Mouse (Mus musculus) kidney, adult 11 months (tissue): ENCODE results near the gene Ehmt2.
"Not testable (repeated sequence)": the region's sequence is repeated elsewhere in the genome, so short reads cannot be mapped to it uniquely, and the experiment has no call there.

Source experiments
- DNase-seq: peaks from one replicate; pipeline ENCODE4 v3.0.0; 2022

The Ehmt2 gene

DNA sequence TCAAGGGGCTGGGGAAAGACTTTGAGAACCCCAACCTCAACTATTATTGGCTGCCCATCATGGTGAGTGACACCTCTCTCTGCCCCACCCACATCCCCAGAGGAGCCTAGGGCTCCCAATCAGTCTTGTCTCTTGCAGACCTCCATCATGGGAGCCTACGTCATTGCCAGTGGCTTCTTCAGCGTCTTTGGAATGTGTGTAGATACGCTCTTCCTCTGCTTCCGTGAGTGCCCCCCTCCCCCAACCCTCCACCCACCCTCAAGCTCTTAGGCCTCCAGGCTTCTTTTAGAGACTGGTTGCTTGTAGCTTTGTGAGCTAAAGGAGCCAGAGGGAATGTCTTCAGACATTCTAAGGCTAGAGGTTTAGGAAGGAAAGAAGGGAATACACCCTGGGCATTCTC is 30.6 kb downstream of the Ehmt2 start:
- DNase-seq: no peak

DNA sequence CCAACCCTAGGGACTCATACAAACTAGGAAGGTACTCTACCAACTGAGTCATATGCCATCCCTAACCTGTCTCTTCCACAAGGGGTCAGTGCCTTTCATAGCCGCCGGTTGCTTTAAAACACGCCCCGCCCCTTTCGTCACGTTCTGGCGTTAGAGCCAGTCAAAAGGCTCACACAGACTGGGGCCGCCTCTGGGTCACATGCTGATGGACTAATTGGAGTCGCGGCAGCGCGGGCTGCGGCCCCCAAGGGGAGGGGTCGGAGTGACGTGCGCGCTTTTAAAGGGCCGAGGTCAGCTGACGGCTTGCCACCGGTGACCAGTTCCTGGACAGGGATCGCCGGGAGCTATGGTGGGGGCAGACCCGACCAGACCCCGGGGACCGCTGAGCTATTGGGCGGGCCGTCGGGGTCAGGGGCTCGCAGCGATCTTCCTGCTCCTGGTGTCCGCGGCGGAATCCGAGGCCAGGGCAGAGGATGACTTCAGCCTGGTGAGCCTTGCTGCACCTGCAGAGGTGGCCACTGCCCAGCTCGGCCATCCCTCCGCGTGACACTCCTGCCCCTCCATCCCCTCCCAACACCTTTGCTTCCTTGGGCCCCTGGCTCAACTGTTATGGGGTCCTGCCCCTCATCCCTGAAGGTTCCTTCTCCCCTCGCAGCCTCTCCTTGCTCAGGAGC is 32.9 kb downstream of the Ehmt2 start, which contains the start of gene Neu1:
Gene Neu1, plus strand, starts transcription at position 193 of the 674 bp plus-strand sequence.
- peak; percentile 99 for DNase-seq

DNA sequence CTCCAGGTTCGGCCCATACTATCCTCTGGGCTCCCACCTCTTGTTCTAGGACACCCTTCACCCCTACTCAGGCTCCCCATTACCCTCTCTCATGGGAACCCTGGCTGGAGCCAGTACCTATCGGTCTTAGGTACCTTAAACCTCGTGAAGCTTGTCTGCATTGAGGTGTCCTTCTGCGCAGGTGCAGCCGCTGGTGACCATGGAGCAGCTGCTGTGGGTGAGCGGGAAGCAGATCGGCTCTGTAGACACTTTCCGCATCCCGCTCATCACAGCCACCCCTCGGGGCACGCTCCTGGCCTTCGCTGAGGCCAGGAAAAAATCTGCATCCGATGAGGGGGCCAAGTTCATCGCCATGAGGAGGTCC is 33.4 kb downstream of the Ehmt2 start:
- no peak for DNase-seq

DNA sequence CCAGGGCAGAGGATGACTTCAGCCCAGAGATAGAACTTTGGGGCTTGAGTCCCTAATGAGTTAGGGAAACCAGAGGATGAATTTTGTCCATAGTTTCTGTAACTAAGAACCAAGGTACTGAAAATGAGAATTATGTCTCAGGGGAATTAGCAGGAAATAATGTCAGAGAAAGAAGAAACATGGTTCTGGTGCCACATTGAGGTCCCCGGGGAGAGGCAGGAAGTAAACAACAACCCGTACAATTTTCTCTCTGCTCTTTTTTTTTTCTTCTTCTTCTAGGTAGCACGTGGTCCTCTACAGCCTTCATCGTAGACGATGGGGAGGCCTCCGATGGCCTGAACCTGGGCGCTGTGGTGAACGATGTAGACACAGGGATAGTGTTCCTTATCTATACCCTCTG is 34.0 kb downstream of the Ehmt2 start:
- no peak for DNase-seq

DNA sequence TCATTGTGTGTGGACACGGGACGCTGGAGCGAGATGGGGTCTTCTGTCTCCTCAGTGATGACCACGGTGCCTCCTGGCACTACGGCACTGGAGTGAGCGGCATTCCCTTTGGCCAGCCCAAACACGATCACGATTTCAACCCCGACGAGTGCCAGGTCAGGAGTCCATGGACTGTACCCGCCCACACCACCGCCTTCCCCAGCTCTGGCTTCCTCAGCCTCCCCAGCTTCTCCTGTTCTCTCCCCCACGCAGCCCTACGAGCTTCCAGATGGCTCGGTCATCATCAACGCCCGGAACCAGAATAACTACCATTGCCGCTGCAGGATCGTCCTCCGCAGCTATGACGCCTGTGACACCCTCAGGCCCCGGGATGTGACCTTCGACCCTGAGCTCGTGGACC is 35.8 kb downstream of the Ehmt2 start:
- DNase-seq: peak; percentile 75

DNA sequence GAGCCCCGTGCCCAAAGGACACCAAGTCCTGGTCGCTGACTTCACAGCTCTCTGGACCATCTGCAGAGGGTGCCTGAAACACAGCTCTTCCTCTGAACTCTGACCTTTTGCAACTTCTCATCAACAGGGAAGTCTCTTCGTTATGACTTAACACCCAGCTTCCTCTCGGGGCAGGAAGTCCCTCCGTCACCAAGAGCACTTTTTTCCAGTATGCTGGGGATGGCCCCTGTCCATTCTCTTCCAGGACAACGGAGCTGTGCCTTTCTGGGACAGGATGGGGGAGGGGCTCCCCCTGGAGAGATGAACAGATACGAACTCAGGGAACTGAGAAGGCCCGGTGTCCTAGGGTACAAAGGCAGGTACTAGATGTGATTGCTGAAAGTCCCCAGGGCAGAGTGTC is 36.6 kb downstream of the Ehmt2 start:
- DNase-seq: no peak

DNA sequence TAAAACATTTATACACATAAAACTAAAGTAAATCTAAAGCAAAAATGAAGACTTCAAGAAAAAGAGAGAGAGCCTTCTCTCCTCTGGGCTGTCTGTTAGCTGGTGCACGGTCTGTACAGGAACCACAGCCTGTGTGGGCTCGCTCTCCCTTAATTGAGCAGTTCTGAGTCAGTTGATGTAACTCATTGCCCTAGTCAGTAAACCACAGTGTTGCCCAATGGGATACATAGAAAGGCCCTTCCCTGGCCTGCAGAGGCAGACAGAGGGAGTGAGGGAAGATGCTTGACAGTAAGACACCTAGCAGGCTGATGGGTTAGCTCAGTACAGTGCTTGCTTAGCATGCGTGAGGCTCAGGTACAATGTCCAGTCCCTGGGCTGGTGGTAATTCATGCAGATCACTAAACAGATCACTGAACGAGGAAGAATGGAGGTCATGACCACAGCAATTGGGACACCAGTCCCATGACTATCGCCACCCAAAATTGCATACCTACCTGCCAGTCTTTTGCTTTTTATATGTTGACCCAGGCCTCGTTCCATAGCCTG is 39.8 kb downstream of the Ehmt2 start:
- DNase-seq: peak; percentile 83

DNA sequence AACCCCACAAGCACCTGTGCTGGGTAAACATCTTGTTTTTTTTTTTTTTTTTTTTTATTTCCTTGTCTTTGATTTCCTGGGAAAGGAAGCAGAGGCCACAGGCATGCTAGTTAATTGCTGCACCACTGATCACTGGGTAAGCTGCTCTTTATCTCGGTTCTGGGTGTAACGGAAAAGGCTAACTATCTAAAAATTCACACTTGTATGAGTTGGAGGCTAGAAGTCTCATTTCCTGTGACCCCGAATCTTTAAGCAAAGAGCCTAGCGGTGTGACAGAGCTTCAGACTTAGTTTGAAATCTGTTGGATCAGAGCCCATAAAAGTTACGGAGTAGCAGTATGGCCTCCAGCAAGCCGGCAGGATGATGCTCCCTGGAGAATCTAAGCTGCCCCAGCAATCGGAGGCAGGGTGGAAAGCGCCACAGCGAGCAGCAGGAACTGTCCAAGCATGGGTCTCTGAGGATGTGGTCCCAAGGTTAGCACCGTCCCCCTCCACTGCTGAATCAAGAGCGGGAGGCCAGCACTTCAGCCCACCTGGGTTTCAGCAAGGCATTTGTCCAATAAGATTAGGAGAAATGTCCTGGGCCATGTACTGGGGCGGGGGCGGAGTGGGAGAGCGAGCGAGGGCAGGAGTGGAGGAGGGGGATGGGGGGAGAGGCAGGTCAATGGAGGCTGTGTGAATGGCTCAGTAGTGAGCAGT is 43.2 kb downstream of the Ehmt2 start:
- DNase-seq: no peak

DNA sequence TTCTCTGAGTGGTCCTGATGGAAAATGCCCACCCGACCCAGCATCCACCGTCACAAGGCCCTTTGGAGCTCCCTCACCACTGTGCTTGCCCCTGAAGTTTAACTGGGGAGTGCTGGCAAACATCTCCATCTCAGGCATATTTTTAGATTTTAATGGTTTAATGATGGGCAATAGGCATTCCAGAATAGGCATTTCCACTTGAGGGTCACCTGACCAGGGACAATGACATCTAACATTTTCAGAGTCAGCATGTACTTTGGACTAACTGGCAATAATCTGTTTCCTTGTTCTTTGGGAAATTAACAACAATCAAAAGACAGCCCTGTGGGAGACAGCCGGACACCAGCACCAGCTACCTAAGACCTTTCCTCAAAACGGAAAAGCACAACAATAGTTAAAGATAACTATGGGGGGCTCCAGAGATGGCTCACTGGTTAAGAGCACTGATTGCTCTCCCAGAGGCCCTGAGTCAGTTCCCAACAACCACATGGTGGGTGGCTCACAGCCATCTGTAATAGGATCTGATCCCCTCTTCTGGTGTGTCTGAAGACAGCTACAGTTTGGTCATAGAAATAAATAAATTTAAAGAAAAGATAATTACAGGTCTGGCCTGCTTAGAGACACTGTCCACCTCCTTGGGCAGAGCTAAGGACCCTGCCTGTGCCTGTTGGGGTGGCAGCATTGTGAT is 45.0 kb downstream of the Ehmt2 start:
- DNase-seq: peak; percentile 51

DNA sequence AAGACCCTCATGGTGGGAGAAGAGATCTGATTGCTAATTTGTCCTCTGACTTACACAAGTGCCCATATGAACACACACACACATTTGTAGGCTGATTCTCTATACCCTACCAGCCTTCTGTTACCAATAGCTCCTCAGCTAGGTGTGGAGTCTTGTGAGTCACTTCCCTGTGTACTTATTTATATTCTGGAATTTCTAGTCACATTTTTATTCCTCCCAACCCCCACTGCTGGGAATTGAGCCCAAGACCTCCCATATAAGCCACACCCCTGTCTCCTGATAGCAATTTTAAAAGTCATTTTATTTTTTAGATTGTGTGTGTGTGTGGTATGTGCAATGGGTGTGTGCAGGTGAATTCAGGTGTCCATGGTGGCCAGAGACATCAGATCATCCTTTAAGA is 46.1 kb downstream of the Ehmt2 start:
- peak; percentile 47 for DNase-seq

DNA sequence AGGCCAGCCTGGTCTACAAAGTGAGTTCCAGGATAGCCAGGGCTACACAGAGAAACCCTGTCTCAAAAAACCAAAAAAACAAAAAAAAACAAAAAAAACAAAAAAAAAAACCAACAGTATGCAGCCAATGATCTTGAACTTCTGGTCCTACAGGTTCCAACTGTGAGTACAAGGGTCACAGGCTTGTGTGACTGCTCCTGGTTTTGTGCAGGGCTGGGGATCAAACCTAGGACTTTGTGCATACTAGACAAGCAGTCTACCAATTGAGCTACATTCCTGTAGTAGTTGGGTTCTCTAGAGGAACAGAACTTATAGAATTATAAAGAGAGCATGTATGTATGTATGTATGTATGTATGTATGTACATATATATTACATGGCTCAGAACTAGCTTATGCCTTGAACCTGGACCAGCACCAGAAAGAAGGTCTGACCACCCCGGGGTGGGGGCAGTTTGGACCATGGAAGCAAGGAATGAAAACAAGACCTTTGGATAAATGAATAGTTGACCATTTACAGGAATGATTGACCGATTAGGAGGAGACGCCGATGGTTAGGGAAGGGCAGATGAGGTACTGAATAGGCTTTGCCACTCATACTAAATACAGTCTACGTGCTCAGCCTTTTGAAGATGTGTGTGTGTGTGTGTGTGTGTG is 48.3 kb downstream of the Ehmt2 start:
- DNase-seq: peak; percentile 77

DNA sequence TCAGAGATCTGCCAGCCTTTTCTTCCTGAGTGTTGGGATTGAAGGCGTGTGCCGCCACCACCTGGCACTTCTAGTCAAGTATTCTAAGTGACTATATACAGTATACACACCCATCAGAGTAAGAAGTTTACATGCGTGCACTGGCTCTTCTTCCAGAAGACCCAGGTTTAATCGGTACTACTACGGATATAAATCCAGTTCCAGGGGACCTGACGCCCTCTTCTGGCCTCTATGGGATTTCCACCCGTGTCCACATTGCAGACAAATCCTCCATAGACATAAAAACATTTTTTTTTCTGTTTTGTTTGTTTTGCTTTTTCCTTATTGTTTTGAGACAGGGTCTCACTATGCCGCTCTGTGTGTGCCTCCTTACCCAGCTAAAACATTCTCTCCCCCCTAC is 49.3 kb downstream of the Ehmt2 start:
- DNase-seq: peak; percentile 58

DNA sequence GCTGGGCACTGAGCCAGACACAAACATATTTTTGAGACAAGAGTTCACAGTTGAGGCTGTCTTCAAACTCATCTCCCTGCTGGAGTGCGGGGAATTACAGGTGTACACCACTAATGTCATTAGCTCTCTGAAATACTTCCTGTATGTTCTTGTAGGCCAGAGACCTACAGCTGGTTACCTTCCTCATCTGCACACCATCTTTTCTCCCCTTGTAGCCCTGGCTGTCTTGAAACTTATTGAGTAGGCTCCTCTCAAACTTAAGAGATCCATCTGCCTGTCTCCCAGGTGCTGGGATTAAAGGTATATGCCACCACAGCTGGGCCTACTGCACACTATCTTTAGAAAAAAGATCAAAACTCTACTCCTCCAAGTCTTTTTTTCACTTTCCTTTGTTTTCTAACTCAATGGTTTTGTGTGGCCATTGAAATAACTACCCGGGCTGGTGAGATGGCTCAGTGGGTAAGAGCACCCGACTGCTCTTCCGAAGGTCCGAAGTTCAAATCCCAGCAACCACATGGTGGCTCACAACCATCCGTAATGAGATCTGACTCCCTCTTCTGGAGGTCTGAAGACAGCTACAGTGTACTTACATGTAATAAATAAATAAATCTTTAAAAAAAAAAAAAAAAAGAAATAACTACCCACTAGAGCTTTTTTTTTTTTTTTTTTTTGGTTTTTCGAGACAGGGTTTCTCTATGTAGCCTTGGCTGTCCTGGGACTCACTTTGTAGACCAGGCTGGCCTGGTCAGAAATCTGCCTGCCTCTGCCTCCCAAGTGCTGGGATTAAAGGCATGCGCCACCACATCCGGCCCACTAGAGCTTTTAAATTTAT is 50.7 kb downstream of the Ehmt2 start:
- DNase-seq: not testable (repeated sequence)

DNA sequence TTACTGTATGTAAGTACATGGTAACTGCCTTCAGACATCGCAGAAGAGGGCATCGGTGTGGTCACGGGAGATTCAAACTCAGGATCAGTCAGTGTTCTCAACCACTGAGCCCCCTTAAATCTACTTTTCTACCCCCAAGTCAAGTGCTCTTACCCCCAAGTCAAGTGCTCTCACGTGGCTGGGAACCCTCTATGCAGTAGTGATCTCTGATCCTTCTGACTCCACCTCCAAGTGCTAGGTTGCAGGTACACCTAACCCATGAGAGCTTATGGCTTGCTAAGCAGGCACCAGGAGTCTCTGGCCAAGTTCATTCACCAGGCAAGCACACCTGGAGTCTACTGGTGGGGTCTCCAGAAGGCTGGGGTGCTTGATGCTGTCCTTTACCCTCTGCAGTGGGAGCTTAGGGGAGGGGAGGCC is 51.3 kb downstream of the Ehmt2 start:
- no peak for DNase-seq

DNA sequence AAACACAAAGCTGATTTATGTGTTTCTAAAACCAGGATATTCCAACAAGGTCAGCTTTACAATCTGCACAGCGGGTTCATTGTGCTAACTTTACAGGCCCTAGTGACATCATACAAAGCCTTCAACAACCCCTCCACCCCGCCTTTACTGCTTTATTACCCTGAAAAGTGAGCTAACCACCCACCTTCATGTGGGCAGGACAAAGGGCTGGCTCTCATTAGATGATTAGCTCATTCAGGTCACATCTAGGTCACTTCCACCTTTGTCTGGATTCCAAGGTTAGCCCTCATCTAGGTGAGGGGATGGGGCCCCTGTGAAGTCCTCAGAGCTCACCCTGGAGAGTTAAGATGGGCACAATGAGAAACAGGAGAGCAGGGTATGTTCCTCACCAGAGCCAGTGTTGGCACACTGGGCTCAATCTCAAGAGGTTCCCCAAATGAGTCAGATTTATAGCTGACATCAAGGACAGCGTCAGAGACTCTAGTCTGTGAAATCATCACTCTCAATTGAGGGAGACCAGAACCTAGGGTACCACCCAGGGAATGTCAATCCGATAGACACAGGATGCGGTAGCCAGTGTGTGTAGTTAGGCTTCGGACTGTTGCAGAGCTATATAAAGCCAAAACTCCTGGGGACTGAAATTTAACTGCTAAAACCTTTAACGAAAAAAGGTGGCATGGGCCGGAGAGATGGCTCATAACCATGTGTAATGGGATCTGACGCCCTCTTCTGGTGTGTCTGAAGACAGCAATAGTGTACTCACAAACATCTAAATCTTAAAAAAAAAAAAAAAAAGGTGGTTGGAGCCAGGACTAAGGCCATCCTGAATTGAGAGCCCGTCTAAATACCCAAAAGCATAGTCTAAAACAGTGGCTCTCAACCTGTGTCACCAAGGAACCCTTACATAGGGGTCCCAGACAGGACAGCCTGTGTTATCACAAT is 52.5 kb downstream of the Ehmt2 start:
- DNase-seq: no peak

DNA sequence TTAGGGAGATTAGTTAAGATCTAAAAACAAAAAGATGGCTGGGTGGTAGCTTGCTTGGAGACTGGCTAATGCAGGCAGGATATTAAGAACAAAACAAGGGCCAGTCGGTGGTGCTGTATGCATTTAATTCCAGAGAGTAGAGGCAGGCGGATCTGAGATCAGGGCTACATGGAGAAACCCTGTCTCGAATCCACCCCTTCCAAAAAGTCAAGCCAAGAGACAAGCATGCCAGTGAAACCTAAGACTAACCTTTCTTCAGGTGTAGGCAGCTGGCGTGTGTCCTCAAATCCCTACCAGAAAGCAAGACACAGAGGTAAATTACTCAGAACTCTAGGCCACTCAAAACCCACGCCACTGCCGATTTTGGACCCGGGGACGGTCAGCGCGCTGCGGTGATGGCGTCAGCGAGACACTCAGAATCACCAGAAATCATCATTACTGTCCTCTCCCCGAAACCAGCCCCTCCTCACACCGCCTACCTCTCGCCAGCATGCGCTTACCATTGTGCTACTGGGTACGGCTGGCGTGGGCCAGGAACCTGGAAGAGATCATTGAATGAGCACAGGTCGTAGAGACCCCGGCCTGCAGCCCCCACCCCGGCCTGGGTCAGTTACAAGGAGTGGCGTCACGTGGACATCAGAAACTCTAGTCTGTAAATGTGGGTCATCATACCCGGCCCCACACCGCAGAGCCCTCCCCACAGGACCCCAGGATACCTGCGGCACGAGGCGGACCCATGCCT is 53.5 kb downstream of the Ehmt2 start:
- no peak for DNase-seq

DNA sequence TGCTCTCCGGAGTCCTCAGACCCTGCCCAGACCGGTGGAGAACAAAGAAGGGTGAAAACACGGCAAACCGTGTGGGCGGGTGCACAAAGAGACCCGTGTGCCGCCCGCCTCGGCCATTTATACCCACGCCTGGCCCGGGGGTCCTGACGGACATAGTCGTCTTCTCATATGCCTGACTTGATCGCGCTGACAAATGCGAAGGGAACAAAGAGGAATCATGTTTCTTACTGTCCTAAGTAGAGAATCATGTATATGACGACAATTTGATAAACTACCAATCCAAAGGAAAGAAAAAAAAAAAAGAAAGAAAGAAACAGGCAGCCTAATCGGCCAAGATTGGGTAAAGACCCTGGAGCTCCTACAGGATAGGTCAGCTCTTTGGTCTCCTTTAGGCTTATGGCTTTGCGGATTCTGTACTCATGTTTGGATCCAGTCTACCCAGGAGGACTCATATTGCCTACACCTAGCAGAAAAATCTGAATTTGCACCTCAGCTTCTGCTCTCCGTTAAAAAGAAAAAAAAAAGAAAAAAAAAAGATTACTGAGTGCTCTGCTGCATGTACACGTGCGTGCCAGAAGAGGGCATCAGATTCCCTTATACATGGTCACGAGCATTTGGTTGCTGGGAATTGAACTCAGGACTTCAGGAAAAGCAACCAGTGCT is 54.2 kb downstream of the Ehmt2 start:
- DNase-seq: peak; percentile 71

DNA sequence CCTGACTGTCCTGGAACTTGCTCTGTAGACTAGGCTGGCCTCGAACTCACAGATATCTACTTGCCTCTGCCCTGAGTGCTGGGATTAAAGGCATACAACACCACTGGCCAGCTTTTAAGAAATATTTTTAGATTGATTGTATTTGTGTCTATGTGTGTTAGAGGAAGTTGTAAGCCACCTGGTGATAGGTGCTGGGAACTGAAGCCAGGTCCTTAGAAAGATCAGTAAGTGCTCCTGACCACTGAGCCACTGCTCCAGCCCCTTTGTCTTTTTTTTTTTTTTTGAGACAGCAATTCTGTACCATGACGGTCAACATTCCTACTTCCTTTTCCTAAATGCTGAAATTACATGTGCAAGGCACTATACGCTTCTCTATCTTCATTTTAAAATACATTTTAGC is 55.0 kb downstream of the Ehmt2 start:
- no peak for DNase-seq

DNA sequence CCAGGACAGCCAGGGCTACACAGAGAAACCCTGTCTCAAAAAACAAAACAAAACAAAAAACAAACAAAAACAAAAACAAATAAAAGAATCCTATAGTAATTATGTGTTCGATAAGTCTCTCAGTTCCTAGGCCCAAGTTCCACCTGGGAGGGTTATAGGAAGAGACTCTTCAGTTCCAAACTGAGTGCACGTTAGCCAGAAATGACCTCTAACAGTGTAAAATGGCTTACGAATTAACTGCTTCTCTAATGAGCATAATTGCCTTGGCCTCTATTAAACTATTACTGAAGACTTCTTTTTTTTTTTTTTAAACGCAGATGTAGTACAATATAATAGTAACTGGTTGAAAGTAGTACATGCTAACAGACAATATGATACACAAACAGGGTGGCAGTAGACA is 55.6 kb downstream of the Ehmt2 start:
- DNase-seq: peak; percentile 34

DNA sequence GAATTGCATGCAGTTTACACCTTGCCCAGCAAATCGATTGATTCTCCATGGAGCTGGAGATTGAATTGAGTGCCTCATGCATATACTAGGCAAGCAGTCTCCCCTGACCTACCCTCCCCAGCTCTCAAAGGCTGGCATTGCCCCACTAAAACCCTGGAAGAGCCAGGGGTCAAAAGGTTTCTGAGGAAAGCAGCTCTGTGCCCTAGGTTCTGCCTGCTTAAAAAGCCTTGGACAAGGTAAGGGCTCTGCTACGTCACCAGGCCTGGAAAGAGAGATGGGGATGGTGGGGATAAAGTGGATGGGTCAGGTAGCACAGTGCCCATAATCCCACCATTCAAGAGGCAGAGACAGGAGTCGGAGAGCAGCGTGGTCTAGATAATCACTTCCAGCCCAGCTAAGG is 56.6 kb downstream of the Ehmt2 start:
- no peak for DNase-seq
